Mouse (Mus musculus) heart, embryonic 16.5 days (tissue): Measurements from ENCODE around the gene Slc17a8. TPM values are rescaled to one million over a fixed set of nuclear protein-coding genes. Genes with fewer than 3 reads are reported as not detected.
"Not testable (repeated sequence)": the region's sequence is repeated elsewhere in the genome, so short reads cannot be mapped to it uniquely, and the experiment has no call there.

Experiments
- ATAC-seq: fragments of 200-750 bp; cut with Nextera tagmentation; replicated peaks from 2 replicates; pipeline ENCODE4 v1.8.0; 2017; ENCODE audit warnings: moderate number of reproducible peaks; ENCODE audit not compliant: insufficient read depth, low FRiP score; ENCODE audit errors: extremely low read depth
- H3K27ac ChIP-seq: fragments of 300-500 bp; sonication (generic); 2 replicates; pipeline ENCODE4 v1.5.1; 2014; ENCODE audit warnings: mild to moderate bottlenecking, low read length, control low read depth, moderate library complexity
- H3K27me3 ChIP-seq: fragments of 300-500 bp; sonication (generic); 2 replicates; pipeline ENCODE4 v1.6.1; 2014; ENCODE audit warnings: low read length, mixed read lengths; ENCODE audit not compliant: control insufficient read depth, insufficient read depth
- H3K36me3 ChIP-seq: fragments of 300-500 bp; sonication (generic); 2 replicates; pipeline ENCODE4 v1.6.1; 2014; ENCODE audit not compliant: control insufficient read depth, insufficient read depth
- H3K4me1 ChIP-seq: fragments of 300-500 bp; sonication (generic); 2 replicates; pipeline ENCODE4 v1.6.1; 2014; ENCODE audit warnings: low read length, mixed read lengths; ENCODE audit not compliant: control insufficient read depth, insufficient read depth
- H3K4me2 ChIP-seq: fragments of 300-500 bp; sonication (generic); 2 replicates; pipeline ENCODE4 v1.6.1; 2014; ENCODE audit warnings: low read depth, mild to moderate bottlenecking, control low read depth, low read length
- H3K4me3 ChIP-seq: fragments of 300-500 bp; sonication (generic); 2 replicates; pipeline ENCODE4 v1.5.1; 2014; ENCODE audit warnings: mild to moderate bottlenecking, control low read depth, low read length
- H3K9ac ChIP-seq: fragments of 300-500 bp; sonication (generic); 2 replicates; pipeline ENCODE4 v1.6.1; 2014; ENCODE audit warnings: low read length, control low read depth
- H3K9me3 ChIP-seq: fragments of 300-500 bp; sonication (generic); replicated peaks from 2 replicates; pipeline ENCODE4 v1.6.1; 2016; ENCODE audit warnings: low read length; ENCODE audit not compliant: control insufficient read depth
- WGBS: fragments of 180-500 bp; shearing (Covaris S2); extraction: QIAGEN DNeasy Blood & Tissue Kit; methylation state at CpG from one replicate; pipeline ENCODE4 v1.1.7; 2014; 5-methylcytosine and 5-hydroxymethylcytosine counted together
- polyA plus RNA-seq: library from polyadenylated mRNA; unstranded; fragments of >200 nt; fragmentation: Nextera tagmentation; extraction: Ambion mirVana; gene quantifications from 2 replicates; pipeline ENCODE4 v1.2.1, GENCODE M21; 2015

Gene Slc17a8
- polyA plus RNA-seq, 1 experiment from 2014 or later: 0.11 TPM

GRCm38 (mm10) chr10:89553855-89554254, 67.2 kb downstream of the Slc17a8 start:
- not testable (repeated sequence) for H3K4me2 ChIP-seq, H3K4me1 ChIP-seq, ATAC-seq, H3K27me3 ChIP-seq, H3K9ac ChIP-seq, H3K27ac ChIP-seq, H3K4me3 ChIP-seq, H3K36me3 ChIP-seq, H3K9me3 ChIP-seq
- WGBS: 82% methylated on average over 7 of the region's 7 CpGs

DNA sequence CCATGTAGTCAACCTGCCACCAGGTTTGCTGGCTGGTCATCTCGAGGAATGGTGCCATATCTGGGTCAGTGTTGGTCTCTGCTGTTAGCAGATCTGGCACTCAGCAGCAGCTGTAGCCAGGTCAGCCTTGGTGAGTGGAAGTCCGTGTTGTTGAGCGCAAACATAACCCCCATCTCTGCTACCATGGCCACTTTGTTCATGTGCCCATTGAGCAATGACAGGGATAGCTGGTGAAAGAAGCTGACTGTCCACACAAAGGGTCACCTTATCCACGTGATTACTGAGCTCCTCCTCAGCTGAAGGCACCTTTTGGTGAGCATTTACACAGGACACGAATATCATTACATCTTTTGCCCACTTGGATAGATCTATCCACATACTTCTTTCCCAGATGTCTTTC, 68.0 kb downstream of the Slc17a8 start:
- H3K9ac ChIP-seq: no peak overlapping the region
- no peaks in the 10 kb centered on the region for H3K4me1 ChIP-seq
- no peak for ATAC-seq
- no peak overlapping the region for H3K4me2 ChIP-seq
- H3K4me3 ChIP-seq: no peak overlapping the region
- H3K27ac ChIP-seq: no peak overlapping the region
- 75% methylated on average over 5 of the region's 5 CpGs for WGBS
- H3K27me3 ChIP-seq: no peaks in the 10 kb centered on the region
- H3K9me3 ChIP-seq: no peaks in the 10 kb centered on the region
- H3K36me3 ChIP-seq: no peaks in the 10 kb centered on the region

- H3K27me3 ChIP-seq: no peaks in the 10 kb centered on the region
- H3K4me1 ChIP-seq: no peaks in the 10 kb centered on the region
- H3K4me2 ChIP-seq: no peak overlapping the region
- H3K36me3 ChIP-seq: no peaks in the 10 kb centered on the region
- no peak overlapping the region for H3K4me3 ChIP-seq
- ATAC-seq: no peak
- 84% methylated on average over 4 of the region's 4 CpGs for WGBS
- H3K27ac ChIP-seq: no peak overlapping the region
- no peaks in the 10 kb centered on the region for H3K9me3 ChIP-seq
- H3K9ac ChIP-seq: no peak overlapping the region
These were observed 69.4 kb downstream of the Slc17a8 start for GRCm38 (mm10) chr10:89551657-89552056.

DNA sequence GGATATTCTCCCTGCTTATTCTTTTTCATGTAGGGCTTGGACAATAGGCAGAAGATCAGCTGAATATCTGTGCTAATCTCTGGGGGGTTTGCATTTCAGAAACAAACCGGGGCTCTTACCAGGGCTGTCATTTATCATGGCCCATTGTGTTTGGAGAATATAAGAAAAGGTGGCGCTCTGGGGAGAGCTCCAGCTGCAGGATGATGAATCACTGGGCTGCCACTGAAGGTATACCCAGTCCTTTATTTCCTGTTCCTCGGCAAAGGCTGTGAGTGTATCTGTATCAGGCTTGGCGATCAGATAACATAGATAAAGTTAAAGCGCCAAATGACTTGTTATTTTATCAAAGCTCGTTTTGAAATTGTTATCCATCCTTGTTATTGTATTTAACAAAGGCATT, 73.0 kb downstream of the Slc17a8 start:
- no peaks in the 10 kb centered on the region for H3K36me3 ChIP-seq
- H3K9ac ChIP-seq: no peak overlapping the region
- no peaks in the 10 kb centered on the region for H3K27me3 ChIP-seq
- H3K4me2 ChIP-seq: no peak overlapping the region
- H3K4me1 ChIP-seq: no peaks in the 10 kb centered on the region
- no peak for ATAC-seq
- 34% methylated on average over 6 of the region's 6 CpGs for WGBS
- no peak overlapping the region for H3K4me3 ChIP-seq
- no peak overlapping the region for H3K27ac ChIP-seq
- no peaks in the 10 kb centered on the region for H3K9me3 ChIP-seq

- Histone ChIP-seq H3K4me1 (no peaks in the 10 kb centered on the region), H3K4me3 (no peak overlapping the region), H3K27me3 (no peaks in the 10 kb centered on the region), H3K4me2 (no peak overlapping the region), H3K9ac (no peak overlapping the region), H3K27ac (no peak overlapping the region), H3K36me3 (no peaks in the 10 kb centered on the region), H3K9me3 (no peaks in the 10 kb centered on the region)
- no peak for ATAC-seq
- WGBS: 47% methylated on average over 2 of the region's 2 CpGs
These were observed 74.1 kb downstream of the Slc17a8 start for GRCm38 (mm10) chr10:89546989-89547388.

GRCm38 (mm10) chr10:89543867-89544266, 77.2 kb downstream of the Slc17a8 start:
- H3K4me2 ChIP-seq: no peak overlapping the region
- no peaks in the 10 kb centered on the region for H3K9me3 ChIP-seq
- ATAC-seq: peak; percentile 52; the same call in 1 of the 2 replicates
- no peak overlapping the region for H3K9ac ChIP-seq
- H3K4me3 ChIP-seq: no peak overlapping the region
- WGBS: 31% methylated on average over 6 of the region's 6 CpGs
- no peaks in the 10 kb centered on the region for H3K4me1 ChIP-seq
- H3K36me3 ChIP-seq: no peaks in the 10 kb centered on the region
- H3K27ac ChIP-seq: no peak overlapping the region
- no peaks in the 10 kb centered on the region for H3K27me3 ChIP-seq

- no peak for ATAC-seq
- H3K9ac ChIP-seq: no peak overlapping the region
- no peaks in the 10 kb centered on the region for H3K9me3 ChIP-seq
- H3K4me3 ChIP-seq: no peak overlapping the region
- H3K27me3 ChIP-seq: no peaks in the 10 kb centered on the region
- 76% methylated on average over 3 of the region's 3 CpGs for WGBS
- H3K27ac ChIP-seq: no peak overlapping the region
- H3K36me3 ChIP-seq: no peaks in the 10 kb centered on the region
- H3K4me2 ChIP-seq: no peak overlapping the region
- no peaks in the 10 kb centered on the region for H3K4me1 ChIP-seq
These were observed 78.7 kb downstream of the Slc17a8 start for GRCm38 (mm10) chr10:89542321-89542720.

DNA sequence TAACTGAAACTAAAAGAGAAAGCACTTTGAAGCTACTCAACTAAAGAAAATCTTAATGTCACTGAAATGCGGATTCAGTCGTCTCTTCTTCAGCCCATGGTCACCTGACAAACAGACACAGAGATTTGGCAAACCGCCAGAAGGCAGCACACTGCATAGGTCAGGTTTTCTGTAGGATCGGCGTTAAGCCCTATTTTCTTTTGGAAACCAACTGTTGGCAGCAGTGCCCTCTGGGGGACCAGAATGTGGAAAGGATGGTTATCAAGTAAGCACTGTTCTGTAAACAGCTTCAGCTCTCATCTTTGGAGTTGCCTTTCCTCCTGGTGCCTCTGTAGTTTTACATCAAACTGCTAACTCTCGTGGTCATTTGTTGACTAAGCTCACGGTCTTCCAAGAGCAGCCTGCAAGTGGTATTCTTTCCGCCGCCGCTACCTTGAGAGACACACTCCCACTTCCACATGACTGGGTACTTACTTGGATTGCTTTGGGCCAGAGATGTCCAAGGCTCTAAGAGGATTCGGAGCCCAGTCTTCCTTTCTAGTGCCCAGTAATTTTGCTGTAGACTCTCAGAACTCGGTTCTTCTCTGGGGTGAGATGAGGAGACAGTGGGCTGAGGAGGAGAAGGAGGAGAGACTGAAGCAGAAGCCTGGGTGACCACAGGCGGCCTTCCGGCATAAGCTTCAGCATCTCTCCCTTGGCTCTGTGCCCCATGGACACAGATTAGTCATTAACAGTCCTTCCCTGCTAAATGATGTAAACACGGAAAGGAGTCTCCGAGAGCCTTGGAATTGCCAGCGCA, 87.9 kb downstream of the Slc17a8 start, which contains the start of gene Nr1h4:
Gene Nr1h4 (minus strand): TSS at position 657 of the 799 bp plus-strand sequence.
- Histone ChIP-seq H3K4me3 (peak within 1 kb of the TSS; percentile 15), H3K27ac (peak within 1 kb of the TSS; percentile 20), H3K4me2 (peak within 1 kb of the TSS; percentile 46), H3K27me3 (no peaks in the 10 kb centered on the region), H3K9me3 (no peaks in the 10 kb centered on the region), H3K9ac (peak within 1 kb of the TSS; percentile 41; the same call in 1 of the 2 replicates), H3K4me1 (peaks cover 36% of the 10 kb centered on the region), H3K36me3 (no peaks in the 10 kb centered on the region)
- ATAC-seq: no peak
- WGBS: 44% methylated on average over 17 of the region's 17 CpGs

GRCm38 (mm10) chr10:89532451-89532850, 88.6 kb downstream of the Slc17a8 start:
- H3K4me3 ChIP-seq: peak overlapping the region; percentile 15; the same call in 1 of the 2 replicates
- peaks cover 36% of the 10 kb centered on the region for H3K4me1 ChIP-seq
- ATAC-seq: no peak
- WGBS: 70% methylated on average over 5 of the region's 5 CpGs
- no peak overlapping the region for H3K9ac ChIP-seq
- no peaks in the 10 kb centered on the region for H3K9me3 ChIP-seq
- no peaks in the 10 kb centered on the region for H3K27me3 ChIP-seq
- no peaks in the 10 kb centered on the region for H3K36me3 ChIP-seq
- peak overlapping the region; percentile 46 for H3K4me2 ChIP-seq
- H3K27ac ChIP-seq: no peak overlapping the region
